Mouse (Mus musculus) gastrocnemius, postnatal 25 days (tissue): ENCODE data around the gene Gm49630. TPM values are rescaled to one million over a fixed set of nuclear protein-coding genes. Genes with fewer than 3 reads are reported as not detected.
"Not testable (repeated sequence)": the region's sequence is repeated elsewhere in the genome, so short reads cannot be mapped to it uniquely, and the experiment has no call there.

ENCODE experiments used
- DNase-seq: peaks from one replicate; pipeline ENCODE4 v3.0.0; 2022
- long read RNA-seq, 2 experiments: library from polyadenylated mRNA; stranded (forward); transcript quantifications; one replicate each; pipeline ENCODE4 v2.0.0; 2021
- total RNA-seq, 2 experiments: library from RNA; stranded (reverse); gene quantifications; 1 replicate in 1 of 2; 2 replicates in 1 of 2; pipeline ENCODE4 v1.2.3; 2021

The Gm49630 gene
- not detected for total RNA-seq
- long read RNA-seq, experiment 1: 0 reads
- long read RNA-seq, experiment 2: 0 reads

DNA sequence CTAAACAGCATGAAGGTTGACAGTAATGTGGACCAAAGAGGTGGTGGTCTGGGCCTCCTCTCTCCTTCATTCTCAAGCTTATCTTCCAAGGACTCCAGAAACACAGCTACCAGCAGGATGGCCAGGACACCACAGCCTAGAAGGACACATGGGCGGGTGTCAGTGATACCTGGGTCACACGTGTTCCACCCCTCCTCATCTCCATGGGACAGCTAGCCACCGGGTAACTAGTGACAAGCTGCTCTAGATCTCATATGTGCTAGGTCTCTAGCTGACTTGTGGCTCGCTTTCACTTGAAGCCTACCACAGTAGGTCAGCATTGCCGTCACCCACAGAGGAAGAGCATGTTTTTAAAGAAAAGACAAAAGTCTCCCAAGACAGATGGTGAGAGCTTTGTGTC lies at the start of gene Gm49630:
TSS of gene Gm49630 (minus strand) at position 101 of the 400 bp plus-strand sequence.
- not testable (repeated sequence) for DNase-seq

GRCm38 (mm10) chr17:7420191-7420973 lies 48.6 kb upstream of the Gm49630 start:
- DNase-seq: not testable (repeated sequence)

DNA sequence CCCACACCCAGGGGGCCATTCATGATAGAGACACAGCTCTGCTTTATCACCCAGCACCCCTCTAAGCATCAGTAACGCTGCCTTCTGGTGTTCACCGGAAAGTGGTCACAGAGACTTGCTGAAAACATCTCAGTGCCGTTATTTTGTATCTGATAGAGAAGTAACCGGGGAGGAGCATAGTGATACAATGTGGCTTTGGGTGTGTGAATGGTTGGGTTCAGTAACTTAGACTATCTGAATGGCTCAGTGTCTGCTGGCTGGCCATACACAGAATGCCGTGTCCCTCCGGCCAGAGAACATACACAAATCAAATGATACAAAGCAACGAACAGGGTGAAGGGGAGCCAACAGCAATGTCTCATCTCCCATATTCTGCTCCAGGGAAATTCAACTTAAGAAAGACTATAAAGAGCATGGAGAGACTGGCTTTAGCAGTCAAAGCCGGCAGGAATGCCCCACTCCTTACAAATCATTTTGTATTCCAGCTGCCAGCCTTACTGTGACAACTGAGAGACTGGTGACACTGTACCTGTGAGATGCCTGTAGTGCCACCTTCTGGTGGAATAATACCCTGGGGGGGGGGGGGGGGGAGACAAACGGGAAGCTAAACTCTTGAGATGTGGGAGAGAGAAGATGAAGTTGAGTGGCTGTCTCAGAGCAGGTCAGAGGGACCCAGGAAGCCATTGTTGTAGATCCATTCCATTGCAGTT lies 43.0 kb upstream of the Gm49630 start:
- not testable (repeated sequence) for DNase-seq

- DNase-seq: not testable (repeated sequence)
Measured at GRCm38 (mm10) chr17:7413336-7413735, 41.6 kb upstream of the Gm49630 start.

GRCm38 (mm10) chr17:7399770-7400169 lies 28.0 kb upstream of the Gm49630 start:
- DNase-seq: not testable (repeated sequence)

DNA sequence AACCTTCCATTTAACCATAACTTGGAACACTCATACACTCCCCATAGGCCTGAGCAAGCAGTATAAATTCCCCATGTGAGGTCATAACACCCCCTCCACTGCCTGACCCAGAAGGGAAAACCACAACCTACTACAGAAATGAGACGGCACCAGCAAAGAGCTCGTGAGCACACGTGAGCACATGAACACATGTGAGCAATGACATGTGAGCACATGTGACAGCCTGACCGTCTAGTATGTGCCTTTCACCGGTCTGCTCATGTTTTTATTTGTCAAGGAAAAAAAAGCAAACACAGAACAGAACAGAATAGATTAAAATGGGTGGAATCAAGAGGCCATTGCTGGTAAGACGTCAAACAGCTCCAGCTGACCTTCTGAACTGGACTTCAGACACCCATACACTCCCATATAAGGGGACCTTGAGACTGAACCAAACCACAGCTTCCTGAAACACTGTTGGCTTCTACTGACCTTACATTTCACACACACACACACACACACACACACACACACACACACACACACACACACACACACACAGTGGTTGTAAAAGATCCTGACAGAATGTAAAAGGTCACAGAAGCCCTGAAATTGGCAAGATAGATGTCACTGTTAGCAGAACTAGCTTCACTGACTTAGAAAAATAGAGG lies 26.5 kb upstream of the Gm49630 start:
- DNase-seq: not testable (repeated sequence)

- not testable (repeated sequence) for DNase-seq
Measured at GRCm38 (mm10) chr17:7397079-7397478, 25.3 kb upstream of the Gm49630 start.

GRCm38 (mm10) chr17:7396288-7396687 lies 24.5 kb upstream of the Gm49630 start:
- not testable (repeated sequence) for DNase-seq

DNA sequence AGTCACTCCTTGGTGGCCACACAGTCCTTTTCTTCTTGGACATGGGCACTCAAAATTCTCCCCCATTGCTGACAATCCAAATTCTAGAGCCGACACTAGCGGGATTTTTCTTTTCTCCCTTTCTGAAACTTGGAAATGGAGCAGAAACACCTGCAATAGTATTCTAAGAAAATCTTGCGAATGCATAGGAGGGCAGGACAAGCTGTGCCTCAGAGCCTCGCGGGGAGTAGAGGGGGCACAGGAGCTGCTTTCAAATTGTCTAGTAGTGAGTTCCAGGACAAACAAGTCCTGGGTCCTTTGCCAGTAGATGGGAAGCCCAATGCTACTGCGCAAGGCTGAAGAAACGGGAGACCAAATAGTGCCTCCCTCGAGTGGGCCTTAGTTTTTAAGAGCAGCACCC lies 23.9 kb upstream of the Gm49630 start:
- DNase-seq: not testable (repeated sequence)

DNA sequence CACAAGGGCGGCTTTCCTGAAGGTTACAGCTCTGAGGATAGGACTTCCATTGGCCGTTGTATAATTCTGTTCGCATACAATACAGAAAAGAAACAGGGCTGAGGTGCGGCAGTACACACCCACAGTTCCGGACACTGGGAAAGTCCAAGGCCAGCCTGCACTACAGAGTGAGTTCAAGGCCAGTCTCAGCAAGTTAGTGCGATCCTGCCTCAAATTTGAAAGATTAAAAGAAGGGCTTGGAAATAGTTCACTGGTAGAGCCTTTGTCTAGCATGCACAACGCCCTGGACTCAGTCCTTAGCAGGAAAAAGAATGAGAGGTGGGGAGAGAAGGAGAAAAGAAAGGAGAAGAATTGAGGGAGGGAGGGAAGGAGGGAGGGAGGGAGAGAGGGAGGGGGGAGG lies 23.3 kb upstream of the Gm49630 start:
- not testable (repeated sequence) for DNase-seq

- DNase-seq: not testable (repeated sequence)
Measured at GRCm38 (mm10) chr17:7389898-7390297, 18.1 kb upstream of the Gm49630 start.

GRCm38 (mm10) chr17:7388958-7389356 lies 17.2 kb upstream of the Gm49630 start:
- DNase-seq: not testable (repeated sequence)

DNA sequence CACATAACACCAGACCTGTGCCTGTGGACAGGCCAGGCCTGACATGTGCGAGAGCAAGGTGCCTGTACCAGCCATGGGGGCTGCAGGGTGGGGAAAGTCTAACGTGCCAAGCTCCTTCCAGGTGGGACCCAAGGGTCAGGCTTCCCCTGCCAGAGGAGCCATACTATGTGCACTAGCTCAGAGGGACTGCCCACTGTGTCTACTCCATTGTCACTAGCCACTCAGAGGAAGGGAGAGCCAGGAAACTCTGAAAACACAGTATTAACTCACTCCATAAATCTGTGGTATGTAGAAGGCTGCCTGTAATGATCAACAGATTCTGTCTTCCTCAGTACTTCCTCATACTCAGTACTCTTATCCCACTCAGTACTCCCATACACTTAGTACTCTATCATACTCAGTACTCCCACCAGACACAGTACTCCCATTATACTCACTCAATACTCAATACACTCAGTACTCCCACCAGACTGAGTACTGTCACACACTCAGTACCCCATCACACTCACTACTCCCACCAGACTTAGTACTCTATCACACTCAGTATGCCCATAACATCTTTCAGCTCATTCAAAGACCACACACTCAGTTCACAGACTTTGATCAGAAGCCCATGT lies 16.7 kb upstream of the Gm49630 start:
- not testable (repeated sequence) for DNase-seq

- DNase-seq: not testable (repeated sequence)
Measured at GRCm38 (mm10) chr17:7386016-7386415, 14.2 kb upstream of the Gm49630 start.

DNA sequence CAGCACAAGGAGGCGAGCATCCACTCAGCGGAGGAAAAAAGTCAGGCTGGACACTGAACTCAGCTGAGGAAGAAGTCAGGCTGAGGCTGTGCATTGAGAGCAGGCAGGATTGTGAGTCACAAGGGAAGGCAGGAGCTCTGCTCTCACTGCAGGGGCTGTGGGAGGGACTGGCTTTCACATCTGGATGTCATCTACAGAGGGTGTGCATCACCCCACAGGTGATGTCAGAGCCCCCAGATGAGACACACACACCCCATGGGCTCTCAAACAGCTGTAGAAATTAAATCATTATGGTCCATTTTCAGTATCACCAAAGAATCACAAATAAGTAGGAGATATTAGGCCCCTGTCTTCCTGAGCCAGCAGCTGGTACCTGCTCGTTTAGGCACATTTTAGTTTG lies 13.6 kb upstream of the Gm49630 start, which contains the start of gene Unc93a2:
TSS of gene Unc93a2 (minus strand) at position 101 of the 400 bp plus-strand sequence.
- not testable (repeated sequence) for DNase-seq

GRCm38 (mm10) chr17:7383167-7384143 lies 11.7 kb upstream of the Gm49630 start:
- DNase-seq: not testable (repeated sequence)

DNA sequence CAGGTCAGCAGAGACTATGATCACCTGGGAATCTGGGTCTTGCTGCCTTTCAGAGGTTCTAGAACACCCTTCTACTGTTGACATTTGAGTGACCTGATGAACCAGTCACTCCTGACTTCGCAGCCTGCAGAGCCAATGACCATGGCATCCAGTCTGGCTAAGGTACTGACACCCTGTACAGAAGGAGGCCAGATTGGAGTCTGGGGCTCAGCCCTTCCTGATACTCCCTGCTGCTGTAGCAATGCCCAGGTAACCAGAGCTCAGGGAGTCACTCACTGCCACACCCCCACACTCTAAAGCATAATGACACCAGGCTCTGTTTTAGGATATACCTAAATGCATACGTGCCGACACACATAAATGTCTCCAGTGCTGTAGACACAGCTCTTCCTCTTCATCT lies 10.9 kb upstream of the Gm49630 start:
- not testable (repeated sequence) for DNase-seq

DNA sequence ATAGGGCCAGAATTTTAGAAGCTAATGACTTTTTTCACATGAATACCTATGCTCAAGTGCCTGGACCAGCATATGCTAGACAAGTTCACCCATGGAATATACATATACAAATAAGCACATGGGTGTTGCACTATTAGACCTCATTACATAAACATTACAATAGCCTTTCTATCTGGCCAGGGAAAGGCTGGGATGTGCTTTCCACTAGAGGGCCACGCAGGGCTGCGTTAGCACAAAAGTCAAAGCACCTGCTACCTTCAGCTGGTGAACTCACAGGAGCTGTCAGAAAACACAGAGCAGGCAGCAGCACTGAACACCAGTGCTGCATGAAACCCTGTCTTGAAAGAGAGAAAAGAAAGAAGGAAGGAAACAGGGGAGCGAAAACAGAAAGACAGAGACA lies 6.1 kb upstream of the Gm49630 start:
- not testable (repeated sequence) for DNase-seq

DNA sequence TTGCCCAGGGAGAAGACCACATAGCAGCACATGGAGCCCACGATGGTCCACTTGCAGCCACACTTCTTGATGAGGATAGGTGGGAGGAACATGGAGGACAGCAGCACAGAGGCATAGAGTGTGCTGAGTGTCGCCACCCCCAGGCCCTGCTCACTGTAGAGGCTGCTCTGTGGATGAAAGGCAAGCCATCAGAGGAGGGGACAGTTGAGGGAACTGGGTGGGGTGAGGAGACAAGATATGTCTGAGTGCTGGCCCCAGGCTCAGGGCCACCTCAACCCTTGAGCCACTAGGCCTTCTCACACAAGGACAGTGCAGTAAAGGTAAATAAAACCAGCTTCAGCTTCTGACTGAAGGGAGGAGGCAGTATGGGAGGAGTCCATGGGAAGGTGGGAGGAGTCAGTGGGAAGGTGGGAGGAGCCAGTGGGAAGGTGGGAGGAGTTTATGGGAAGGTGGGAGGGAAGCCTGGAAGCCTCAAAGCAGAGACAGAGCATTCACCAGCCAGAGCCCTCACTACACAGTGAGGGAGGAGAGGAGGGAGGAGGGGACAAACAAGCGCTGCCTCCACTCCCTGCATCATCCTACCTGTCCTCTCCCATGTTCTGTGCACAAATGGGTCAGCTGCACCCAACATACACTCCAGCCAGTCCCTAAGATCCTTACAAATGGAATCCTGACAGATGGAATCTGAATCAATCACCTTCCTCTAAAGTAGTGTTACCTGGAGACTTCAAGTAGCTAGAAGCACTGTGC lies 5.3 kb upstream of the Gm49630 start:
- not testable (repeated sequence) for DNase-seq

DNA sequence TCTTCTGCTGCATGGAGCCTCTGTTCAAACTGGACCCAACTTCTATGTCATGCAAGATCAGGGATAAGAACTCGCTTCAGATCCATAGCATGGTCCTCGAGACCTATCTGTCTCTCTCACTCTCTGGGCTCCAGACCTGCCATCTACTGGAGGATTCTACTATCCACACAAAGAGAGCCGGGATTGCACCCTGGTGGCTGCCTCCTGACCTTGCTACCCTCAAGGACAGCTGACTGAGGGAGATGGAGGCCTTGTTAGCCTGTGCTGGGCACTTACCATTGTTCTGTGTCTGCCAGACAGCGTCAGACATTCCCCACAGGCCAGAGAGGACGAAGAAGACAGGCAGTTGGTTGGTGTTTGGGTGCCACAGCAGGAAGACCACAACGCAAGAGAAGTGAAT lies 2.4 kb downstream of the Gm49630 start:
- not testable (repeated sequence) for DNase-seq
